Mouse (Mus musculus) MEL (cell line): Measurements from ENCODE around the gene Lrrc29. TPM values are rescaled to one million over a fixed set of nuclear protein-coding genes. Genes with fewer than 3 reads are reported as not detected.

Experiments
- DNase-seq: peaks from one replicate; pipeline ENCODE4 v3.0.0; 2011; ENCODE audit warnings: low read depth, low spot score
- H3K27ac ChIP-seq: 2 replicates; pipeline ENCODE4 v1.5.1; 2012; ENCODE audit warnings: low read depth, mild to moderate bottlenecking, control low read depth, low read length, moderate library complexity; ENCODE audit not compliant: control insufficient read depth
- H3K27me3 ChIP-seq, 2 experiments: fragments of 150-350 bp in 1 of 2; sonication (generic) in 1 of 2; 2 replicates each; pipeline ENCODE4 v1.6.1; 2012; ENCODE audit warnings: low read length in 2 of 2, mild to moderate bottlenecking in 2 of 2, improper control_type of control experiment in 1 of 2, moderate library complexity in 1 of 2; ENCODE audit not compliant: insufficient read depth in 2 of 2, control insufficient read depth in 1 of 2
- H3K36me3 ChIP-seq, 2 experiments: 2 replicates each; pipeline ENCODE4 v1.6.1; 2012 to 2014; ENCODE audit warnings: low read length in 2 of 2, improper control_type of control experiment in 1 of 2, inconsistent platforms in 1 of 2, mild to moderate bottlenecking in 1 of 2; ENCODE audit not compliant: insufficient read depth in 2 of 2, control insufficient read depth in 1 of 2
- H3K4me1 ChIP-seq, 2 experiments: fragments of 150-350 bp in 1 of 2; sonication (generic) in 1 of 2; 2 replicates each; pipeline ENCODE4 v1.6.1; 2012; ENCODE audit warnings: low read length in 2 of 2, improper control_type of control experiment in 1 of 2, mild to moderate bottlenecking in 1 of 2; ENCODE audit not compliant: insufficient read depth in 2 of 2, control insufficient read depth in 1 of 2
- H3K4me3 ChIP-seq, 2 experiments: fragments of 150-350 bp in 1 of 2; sonication (generic) in 1 of 2; 2 replicates each; pipeline ENCODE4 v1.5.1; 2012; ENCODE audit warnings: low read depth in 2 of 2, low read length in 2 of 2, mild to moderate bottlenecking in 2 of 2, moderate library complexity in 2 of 2, control low read depth in 1 of 2, improper control_type of control experiment in 1 of 2; ENCODE audit not compliant: control insufficient read depth in 1 of 2, insufficient read depth in 1 of 2
- H3K79me2 ChIP-seq: 2 replicates; pipeline ENCODE4 v1.6.1; 2012; ENCODE audit warnings: mild to moderate bottlenecking, low read length, moderate library complexity; ENCODE audit not compliant: control insufficient read depth, poor library complexity, insufficient read depth
- H3K9ac ChIP-seq: 2 replicates; pipeline ENCODE4 v1.6.1; 2012; ENCODE audit warnings: low read depth, mild to moderate bottlenecking, control low read depth, low read length, moderate library complexity; ENCODE audit not compliant: control insufficient read depth, poor library complexity, severe bottlenecking
- H3K9me3 ChIP-seq: fragments of 150-350 bp; sonication (generic); replicated peaks from 2 replicates; pipeline ENCODE4 v1.6.1; 2012; ENCODE audit warnings: mild to moderate bottlenecking, low read length, improper control_type of control experiment, moderate library complexity; ENCODE audit not compliant: insufficient read depth
- CTCF ChIP-seq, 3 experiments: IDR thresholded peaks in 2 of 3; conservative IDR thresholded peaks in 1 of 3; 2 replicates each; pipeline ENCODE4 v1.5.1; 2011 to 2012; ENCODE audit warnings: low read length in 3 of 3, low read depth in 2 of 3, mild to moderate bottlenecking in 2 of 3, improper control_type of control experiment in 1 of 3, inconsistent platforms in 1 of 3, mixed read lengths in 1 of 3, moderate library complexity in 1 of 3; ENCODE audit not compliant: control insufficient read depth in 1 of 3, insufficient read depth in 1 of 3, poor library complexity in 1 of 3, severe bottlenecking in 1 of 3
- E2F4 ChIP-seq: IDR thresholded peaks from 2 replicates; pipeline ENCODE4 v1.6.1; 2011; ENCODE audit warnings: low read depth, low read length, improper control_type of control experiment, borderline replicate concordance
- EP300 ChIP-seq, 2 experiments: IDR thresholded peaks; 2 replicates each; pipeline ENCODE4 v1.6.1; 2011; ENCODE audit warnings: improper control_type of control experiment in 2 of 2, low read length in 2 of 2, low read depth in 1 of 2, mild to moderate bottlenecking in 1 of 2
- GATA1 ChIP-seq: IDR thresholded peaks from 2 replicates; pipeline ENCODE4 v1.6.1; 2011; ENCODE audit warnings: low read depth, low read length, improper control_type of control experiment
- HCFC1 ChIP-seq: IDR thresholded peaks from 2 replicates; pipeline ENCODE4 v1.6.1; 2012; ENCODE audit warnings: low read depth, mild to moderate bottlenecking, inconsistent platforms, low read length, improper control_type of control experiment, moderate library complexity
- JUND ChIP-seq: IDR thresholded peaks from 2 replicates; pipeline ENCODE4 v1.6.1; 2011; ENCODE audit warnings: low read depth, mild to moderate bottlenecking, improper control_type of control experiment, low read length
- MAX ChIP-seq: IDR thresholded peaks from 2 replicates; pipeline ENCODE4 v1.6.1; 2011; ENCODE audit warnings: low read length, improper control_type of control experiment
- MAZ ChIP-seq: IDR thresholded peaks from 2 replicates; pipeline ENCODE4 v1.6.1; 2012; ENCODE audit warnings: low read depth, mild to moderate bottlenecking, inconsistent platforms, low read length, improper control_type of control experiment
- MEF2A ChIP-seq: IDR thresholded peaks from 2 replicates; pipeline ENCODE4 v1.6.1; 2014; ENCODE audit warnings: low read depth, mild to moderate bottlenecking, inconsistent platforms, low read length, improper control_type of control experiment; ENCODE audit not compliant: poor library complexity, insufficient replicate concordance, severe bottlenecking; ENCODE audit errors: extremely low read depth
- MXI1 ChIP-seq: IDR thresholded peaks from 2 replicates; pipeline ENCODE4 v1.6.1; 2011; ENCODE audit warnings: mild to moderate bottlenecking, low read depth, low read length, improper control_type of control experiment
- MYB ChIP-seq: IDR thresholded peaks from 2 replicates; pipeline ENCODE4 v1.6.1; 2011; ENCODE audit warnings: mild to moderate bottlenecking, low read depth, low read length, improper control_type of control experiment
- MYC ChIP-seq: IDR thresholded peaks from 2 replicates; pipeline ENCODE4 v1.6.1; 2011; ENCODE audit warnings: low read depth, mild to moderate bottlenecking, low read length, improper control_type of control experiment, moderate library complexity
- POLR2AphosphoS5 ChIP-seq: IDR thresholded peaks from 2 replicates; pipeline ENCODE4 v1.6.1; 2012; ENCODE audit warnings: low read depth, borderline replicate concordance, mild to moderate bottlenecking, inconsistent platforms, low read length, moderate library complexity, mixed read lengths
- RAD21 ChIP-seq: IDR thresholded peaks from 2 replicates; pipeline ENCODE4 v1.6.1; 2011; ENCODE audit warnings: mild to moderate bottlenecking, low read depth, low read length, improper control_type of control experiment
- RCOR1 ChIP-seq: IDR thresholded peaks from 2 replicates; pipeline ENCODE4 v1.6.1; 2012; ENCODE audit warnings: low read depth, mild to moderate bottlenecking, inconsistent platforms, low read length, improper control_type of control experiment
- SMC3 ChIP-seq: IDR thresholded peaks from 2 replicates; pipeline ENCODE4 v1.6.1; 2011; ENCODE audit warnings: low read depth, low read length, improper control_type of control experiment
- TBP ChIP-seq: IDR thresholded peaks from 2 replicates; pipeline ENCODE4 v1.8.0; 2011; ENCODE audit warnings: low read depth, low read length, improper control_type of control experiment
- UBTF ChIP-seq: IDR thresholded peaks from 2 replicates; pipeline ENCODE4 v1.6.1; 2012; ENCODE audit warnings: low read depth, mild to moderate bottlenecking, inconsistent platforms, low read length, improper control_type of control experiment, moderate library complexity, borderline replicate concordance; ENCODE audit not compliant: insufficient read depth
- ZKSCAN1 ChIP-seq: IDR thresholded peaks from 2 replicates; pipeline ENCODE4 v1.6.1; 2012; ENCODE audit warnings: low read depth, mild to moderate bottlenecking, inconsistent platforms, low read length, improper control_type of control experiment, moderate library complexity
- polyA plus RNA-seq, 2 experiments: library from polyadenylated mRNA; stranded (reverse) in 1 of 2; unstranded in 1 of 2; fragments of >175 nt in 1 of 2; fragments of >200 nt in 1 of 2; gene quantifications; 2 replicates each; pipeline versions ENCODE4 v1.2.1 to v1.2.4; 2012; ENCODE audit warnings: low replicate concordance in 2 of 2, low read depth in 1 of 2; ENCODE audit not compliant: insufficient read length in 2 of 2, insufficient read depth in 1 of 2, missing spikeins in 1 of 2
- total RNA-seq: library from RNA; depleted of rRNA; stranded (reverse); fragments of 300-350 nt; gene quantifications from 2 replicates; pipeline ENCODE4 v1.2.3, GENCODE M21; 2012

Gene Lrrc29
- total and polyA plus RNA-seq, 3 experiments = 2.6 to 6.1 TPM; not detected in 1

- TF ChIP-seq HCFC1 (peak; percentile 65), GATA1 (no peak), SMC3 (peak; percentile 97), MEF2A (no peak), MAZ (peak; percentile 68; the same call in 1 of the 2 replicates), RCOR1 (no peak), MYB (no peak), ZKSCAN1 (no peak), MAX (peak; percentile 79), EP300 (IDR thresholded peaks at IDR 0.05; ENCODE audit: low read depth in 1 of 2, low read length in 2 of 2) (0 out of 4 replicates have a peak, but pooled peaks of 1 of the 2 experiments have one; percentile 25), POLR2AphosphoS5 (no peak), JUND (no peak), MYC (0 out of 2 replicates have a peak, but pooled peaks have one; percentile 41), UBTF (no peak), TBP (no peak), RAD21 (peak; percentile 73), E2F4 (no peak)
Measured at GRCm38 (mm10) chr8:105290554-105291314, 35.3 kb downstream of the Lrrc29 start (continued).

- Histone ChIP-seq H3K79me2 (peaks cover 3% of the 10 kb centered on the region), H3K4me1 (peaks cover 4 to 13% of the 10 kb centered on the region in 2 experiments; a peak in 3 of 4 replicates), H3K9me3 (no peaks in the 10 kb centered on the region), H3K36me3 (no peaks in the 10 kb centered on the region; a peak in 1 of 4 replicates), H3K4me3 (peak within 1 kb of the TSS; percentile 74 to 86), H3K27me3 (no peaks in the 10 kb centered on the region), H3K9ac (peak within 1 kb of the TSS; percentile 76), H3K27ac (peak within 1 kb of the TSS; percentile 82)
- peak; percentile 74 for DNase-seq
- peak; percentile 21 to 70 (median 58); a peak in 5 of 6 replicates for TF ChIP-seq CTCF (IDR thresholded peaks at IDR 0.05 in 2 of 3, conservative IDR thresholded peaks at IDR 0.05 in 1 of 3; ENCODE audit: control insufficient read depth in 1 of 3, insufficient read depth in 1 of 3, low read depth in 2 of 3, low read length in 3 of 3, poor library complexity in 1 of 3, severe bottlenecking in 1 of 3)
- no peak for TF ChIP-seq MYC
- peak; percentile 15; the same call in 1 of the 2 replicates for TF ChIP-seq MXI1
- no peak for TF ChIP-seq EP300 (IDR thresholded peaks at IDR 0.05; ENCODE audit: low read depth in 1 of 2, low read length in 2 of 2)
- TF ChIP-seq RAD21 = peak; percentile 29; the same call in 1 of the 2 replicates
- TF ChIP-seq SMC3 = peak; percentile 37; the same call in 1 of the 2 replicates
- peak; percentile 56 for TF ChIP-seq MAX
Measured at GRCm38 (mm10) chr8:105289805-105290460, 36.1 kb downstream of the Lrrc29 start, which contains the start of gene 4931428F04Rik. Gene 4931428F04Rik, minus strand, starts transcription at chr8:105289864.
